Mouse (Mus musculus): ENCODE data around the gene Ina. TPM values are rescaled to one million over a fixed set of nuclear protein-coding genes. Genes with fewer than 3 reads are reported as not detected.

Gene Ina
- polyA plus RNA-seq, 1 experiment = 0.31 TPM

DNA sequence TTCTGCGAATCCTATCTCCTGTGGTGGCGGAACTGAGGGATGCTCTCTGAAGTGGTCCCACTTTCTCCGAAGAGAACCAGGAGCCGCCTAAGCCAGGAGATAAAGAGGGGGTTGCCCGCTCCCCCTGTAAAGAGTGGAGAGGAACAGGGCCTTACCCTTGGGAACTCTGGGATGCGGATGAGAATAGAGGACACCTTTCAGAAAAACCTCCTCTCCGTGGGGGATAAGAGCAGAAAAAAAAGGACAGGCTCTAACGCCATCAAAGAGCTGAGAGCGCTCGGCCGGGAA, 395 bp upstream of the Ina start:
- WGBS = 4% methylated on average over 11 of the region's 11 CpGs
- Histone ChIP-seq H3K27ac (ENCODE audit: insufficient read depth, low read depth, low read length) (no peak overlapping the region), H3K4me3 (ENCODE audit: insufficient read depth, low read depth, low read length) (no peak overlapping the region), H3K36me3 (ENCODE audit: control insufficient read depth, insufficient read depth, low read length) (no peaks in the 10 kb centered on the region), H3K4me1 (ENCODE audit: control insufficient read depth, insufficient read depth, low read length) (no peaks in the 10 kb centered on the region), H3K27me3 (replicated peaks; ENCODE audit: control insufficient read depth, insufficient read depth, low read length) (peaks cover 6% of the 10 kb centered on the region; the same call in 1 of the 2 replicates)
- DNase-seq = no peak
- TF ChIP-seq POLR2A (IDR thresholded peaks at IDR 0.05; ENCODE audit: low read depth, low read length) (no peak), CTCF (conservative IDR thresholded peaks at IDR 0.05; ENCODE audit: insufficient read depth, insufficient read length, low read depth, low read length) (no peak)

DNA sequence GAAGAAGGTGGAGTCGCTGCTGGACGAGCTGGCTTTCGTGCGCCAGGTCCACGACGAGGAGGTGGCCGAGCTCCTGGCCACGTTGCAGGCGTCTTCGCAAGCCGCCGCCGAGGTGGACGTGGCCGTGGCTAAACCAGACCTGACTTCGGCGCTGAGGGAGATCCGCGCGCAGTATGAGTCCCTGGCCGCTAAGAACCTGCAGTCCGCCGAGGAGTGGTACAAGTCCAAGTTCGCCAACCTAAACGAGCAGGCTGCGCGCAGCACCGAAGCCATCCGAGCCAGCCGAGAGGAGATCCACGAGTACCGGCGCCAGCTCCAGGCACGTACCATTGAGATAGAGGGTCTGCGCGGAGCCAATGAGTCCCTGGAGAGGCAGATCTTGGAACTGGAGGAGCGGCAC, 898 bp downstream of the Ina start:
- no peaks in the 10 kb centered on the region for H3K4me1 ChIP-seq (ENCODE audit: control insufficient read depth, insufficient read depth, low read length)
- H3K27ac ChIP-seq (ENCODE audit: insufficient read depth, low read depth, low read length) = no peak overlapping the region
- no peak overlapping the region for H3K4me3 ChIP-seq (ENCODE audit: insufficient read depth, low read depth, low read length)
- DNase-seq = no peak
- 2% methylated on average over 37 of the region's 37 CpGs for WGBS
- TF ChIP-seq POLR2A (IDR thresholded peaks at IDR 0.05; ENCODE audit: low read depth, low read length) (no peak), CTCF (conservative IDR thresholded peaks at IDR 0.05; ENCODE audit: insufficient read depth, insufficient read length, low read depth, low read length) (no peak)
- no peaks in the 10 kb centered on the region for H3K36me3 ChIP-seq (ENCODE audit: control insufficient read depth, insufficient read depth, low read length)
- peaks cover 6% of the 10 kb centered on the region for H3K27me3 ChIP-seq (replicated peaks; ENCODE audit: control insufficient read depth, insufficient read depth, low read length)

DNA sequence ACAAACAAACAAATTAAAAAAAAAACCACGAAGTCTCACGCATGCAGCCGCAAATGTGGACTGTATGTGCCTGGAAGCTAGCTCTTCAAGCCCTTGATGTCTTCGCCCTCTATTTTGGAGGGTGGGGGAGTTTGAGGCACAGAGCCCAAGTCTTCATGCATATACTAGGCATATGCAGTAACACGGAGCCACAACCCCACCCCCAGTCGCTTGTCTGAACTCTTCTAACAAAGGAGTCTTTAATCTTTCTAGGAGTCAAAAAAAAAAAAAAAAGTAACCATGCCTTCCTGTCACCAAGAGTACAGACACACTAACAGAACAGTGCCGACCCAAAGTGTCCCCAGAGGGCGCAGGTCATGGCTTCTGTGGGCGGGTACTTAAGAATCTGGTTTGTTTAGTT, 1.5 kb downstream of the Ina start:
- Histone ChIP-seq H3K36me3 (ENCODE audit: control insufficient read depth, insufficient read depth, low read length) (no peaks in the 10 kb centered on the region), H3K27me3 (replicated peaks; ENCODE audit: control insufficient read depth, insufficient read depth, low read length) (peaks cover 6% of the 10 kb centered on the region), H3K27ac (ENCODE audit: insufficient read depth, low read depth, low read length) (no peak overlapping the region), H3K4me1 (ENCODE audit: control insufficient read depth, insufficient read depth, low read length) (no peaks in the 10 kb centered on the region), H3K4me3 (ENCODE audit: insufficient read depth, low read depth, low read length) (no peak overlapping the region)
- TF ChIP-seq POLR2A (IDR thresholded peaks at IDR 0.05; ENCODE audit: low read depth, low read length) = no peak
- no peak for TF ChIP-seq CTCF (conservative IDR thresholded peaks at IDR 0.05; ENCODE audit: insufficient read depth, insufficient read length, low read depth, low read length)
- 7% methylated on average over 9 of the region's 9 CpGs for WGBS
- DNase-seq = no peak

DNA sequence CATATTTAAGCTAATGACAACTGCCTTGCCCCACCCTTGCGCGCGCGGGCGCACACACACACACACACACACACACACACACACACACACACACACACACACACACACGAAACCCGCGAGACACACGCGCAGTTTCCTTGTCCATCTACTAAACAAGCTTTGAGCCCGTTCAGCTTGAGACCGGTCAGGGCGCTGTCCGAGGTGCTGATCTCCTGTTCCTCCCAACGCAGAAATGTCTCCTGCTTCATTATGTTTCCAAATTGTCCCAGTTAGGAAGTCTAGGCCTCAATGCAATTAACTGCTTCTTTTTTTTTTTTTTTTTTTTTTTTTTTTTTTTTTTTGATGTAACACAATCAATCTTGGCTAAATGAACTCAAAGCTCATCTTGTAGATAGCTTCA, 2.0 kb downstream of the Ina start:
- Histone ChIP-seq H3K27ac (ENCODE audit: insufficient read depth, low read depth, low read length) (no peak overlapping the region), H3K4me1 (ENCODE audit: control insufficient read depth, insufficient read depth, low read length) (no peaks in the 10 kb centered on the region), H3K4me3 (ENCODE audit: insufficient read depth, low read depth, low read length) (no peak overlapping the region), H3K36me3 (ENCODE audit: control insufficient read depth, insufficient read depth, low read length) (no peaks in the 10 kb centered on the region), H3K27me3 (replicated peaks; ENCODE audit: control insufficient read depth, insufficient read depth, low read length) (peaks cover 6% of the 10 kb centered on the region)
- DNase-seq = peak; percentile 80
- 4% methylated on average over 15 of the region's 15 CpGs for WGBS
- TF ChIP-seq POLR2A (IDR thresholded peaks at IDR 0.05; ENCODE audit: low read depth, low read length) (no peak), CTCF (conservative IDR thresholded peaks at IDR 0.05; ENCODE audit: insufficient read depth, insufficient read length, low read depth, low read length) (no peak)

DNA sequence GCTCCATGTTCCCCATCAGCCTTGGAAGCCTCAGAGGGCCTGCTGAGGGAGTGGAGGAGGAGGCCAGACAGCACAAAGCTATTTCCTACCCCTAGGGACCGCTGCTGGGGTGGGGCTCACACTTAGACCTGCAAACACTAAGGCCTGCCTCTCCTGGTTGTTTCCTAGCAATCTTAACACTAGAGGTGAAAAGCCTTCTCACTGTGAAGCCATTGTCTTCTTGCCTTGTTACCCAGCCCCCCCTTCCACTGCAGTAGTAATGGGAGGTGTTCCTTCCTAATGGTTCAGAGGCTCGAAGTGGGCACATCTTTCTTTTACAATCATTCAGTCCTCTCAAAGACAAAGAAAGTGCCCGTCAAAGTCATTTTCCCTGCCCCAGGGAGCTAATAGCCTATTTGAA, 3.3 kb downstream of the Ina start:
- Histone ChIP-seq H3K27me3 (replicated peaks; ENCODE audit: control insufficient read depth, insufficient read depth, low read length) (peaks cover 6% of the 10 kb centered on the region), H3K36me3 (ENCODE audit: control insufficient read depth, insufficient read depth, low read length) (no peaks in the 10 kb centered on the region), H3K4me1 (ENCODE audit: control insufficient read depth, insufficient read depth, low read length) (no peaks in the 10 kb centered on the region), H3K4me3 (ENCODE audit: insufficient read depth, low read depth, low read length) (no peak overlapping the region), H3K27ac (ENCODE audit: insufficient read depth, low read depth, low read length) (no peak overlapping the region)
- TF ChIP-seq CTCF (conservative IDR thresholded peaks at IDR 0.05; ENCODE audit: insufficient read depth, insufficient read length, low read depth, low read length) (no peak), POLR2A (IDR thresholded peaks at IDR 0.05; ENCODE audit: low read depth, low read length) (no peak)
- DNase-seq = no peak
- WGBS = 3% methylated on average over 3 of the region's 3 CpGs

DNA sequence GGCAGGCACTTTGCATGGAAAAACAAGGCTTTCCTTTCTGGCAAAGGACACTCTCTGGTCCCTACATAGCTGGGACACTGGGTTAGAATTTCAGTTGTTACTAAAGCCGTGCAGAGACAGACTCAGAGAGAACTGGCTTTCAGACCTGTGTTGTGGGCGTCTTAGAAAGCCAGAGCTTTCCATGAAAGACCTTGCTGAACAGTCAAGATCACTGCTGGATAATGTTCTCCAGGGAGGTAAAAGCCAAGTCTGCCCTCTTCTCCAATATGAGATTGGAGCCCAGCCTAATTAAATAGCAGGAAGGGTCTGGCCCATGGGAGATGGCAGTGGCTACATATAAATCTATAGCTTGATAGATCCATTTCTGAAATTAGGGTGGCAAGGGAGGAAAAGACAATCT, 3.8 kb downstream of the Ina start:
- H3K27me3 ChIP-seq (replicated peaks; ENCODE audit: control insufficient read depth, insufficient read depth, low read length) = peaks cover 4% of the 10 kb centered on the region; the same call in 1 of the 2 replicates
- H3K4me3 ChIP-seq (ENCODE audit: insufficient read depth, low read depth, low read length) = no peak overlapping the region
- DNase-seq = no peak
- WGBS = 29% methylated on average over 2 of the region's 2 CpGs
- H3K36me3 ChIP-seq (ENCODE audit: control insufficient read depth, insufficient read depth, low read length) = no peaks in the 10 kb centered on the region
- TF ChIP-seq POLR2A (IDR thresholded peaks at IDR 0.05; ENCODE audit: low read depth, low read length) (no peak), CTCF (conservative IDR thresholded peaks at IDR 0.05; ENCODE audit: insufficient read depth, insufficient read length, low read depth, low read length) (no peak)
- H3K27ac ChIP-seq (ENCODE audit: insufficient read depth, low read depth, low read length) = no peak overlapping the region
- no peaks in the 10 kb centered on the region for H3K4me1 ChIP-seq (ENCODE audit: control insufficient read depth, insufficient read depth, low read length)

DNA sequence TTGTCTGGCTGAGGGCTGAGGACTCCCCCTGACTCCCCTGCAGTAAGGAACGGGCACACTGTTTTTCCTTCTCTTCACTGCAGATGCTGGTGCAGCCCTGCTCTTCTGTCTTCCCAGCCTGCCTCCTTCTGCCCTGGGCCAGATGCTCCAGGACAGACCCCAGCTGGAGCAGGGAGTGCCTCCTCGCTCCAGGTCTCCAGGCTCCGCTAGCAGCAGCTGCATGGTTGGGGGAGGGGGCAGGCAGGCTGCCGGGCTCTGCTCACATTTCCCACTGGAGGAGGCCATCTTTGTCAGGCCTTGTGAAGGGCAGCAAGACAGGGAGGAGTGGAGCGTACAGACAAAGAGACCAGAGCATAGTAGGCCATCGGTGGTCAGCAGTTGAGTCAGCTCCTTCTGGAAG, 4.8 kb downstream of the Ina start:
- peaks cover 3% of the 10 kb centered on the region; the same call in 1 of the 2 replicates for H3K27me3 ChIP-seq (replicated peaks; ENCODE audit: control insufficient read depth, insufficient read depth, low read length)
- no peak overlapping the region for H3K27ac ChIP-seq (ENCODE audit: insufficient read depth, low read depth, low read length)
- 22% methylated on average over 6 of the region's 6 CpGs for WGBS
- TF ChIP-seq POLR2A (IDR thresholded peaks at IDR 0.05; ENCODE audit: low read depth, low read length) = no peak
- no peak for TF ChIP-seq CTCF (conservative IDR thresholded peaks at IDR 0.05; ENCODE audit: insufficient read depth, insufficient read length, low read depth, low read length)
- H3K36me3 ChIP-seq (ENCODE audit: control insufficient read depth, insufficient read depth, low read length) = no peaks in the 10 kb centered on the region
- H3K4me3 ChIP-seq (ENCODE audit: insufficient read depth, low read depth, low read length) = no peak overlapping the region
- no peaks in the 10 kb centered on the region for H3K4me1 ChIP-seq (ENCODE audit: control insufficient read depth, insufficient read depth, low read length)
- DNase-seq = no peak

DNA sequence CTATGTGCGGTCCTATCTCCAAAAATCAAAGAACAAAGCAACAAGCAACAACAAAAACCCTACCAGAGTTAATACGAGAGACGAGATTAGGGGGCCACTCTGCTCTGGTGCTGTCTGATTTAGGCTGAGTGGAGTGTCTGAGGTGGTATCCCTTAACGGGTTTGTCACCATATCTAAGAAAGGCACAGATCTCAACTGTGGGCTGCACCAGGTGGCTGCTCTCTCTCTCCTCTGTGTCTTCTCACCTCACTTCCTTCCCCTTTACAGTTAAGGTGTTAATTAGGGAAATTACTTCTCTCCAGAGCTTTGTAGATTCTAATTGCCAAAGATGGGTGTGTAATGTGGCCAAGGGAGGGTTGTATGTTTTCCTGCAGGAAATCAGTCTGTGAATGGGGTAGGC, 8.2 kb downstream of the Ina start:
- no peak for TF ChIP-seq CTCF (conservative IDR thresholded peaks at IDR 0.05; ENCODE audit: insufficient read depth, insufficient read length, low read depth, low read length)
- TF ChIP-seq POLR2A (IDR thresholded peaks at IDR 0.05; ENCODE audit: low read depth, low read length) = no peak
- Histone ChIP-seq H3K27me3 (replicated peaks; ENCODE audit: control insufficient read depth, insufficient read depth, low read length) (no peaks in the 10 kb centered on the region; the same call in 1 of the 2 replicates), H3K27ac (ENCODE audit: insufficient read depth, low read depth, low read length) (no peak overlapping the region), H3K4me1 (ENCODE audit: control insufficient read depth, insufficient read depth, low read length) (no peaks in the 10 kb centered on the region), H3K4me3 (ENCODE audit: insufficient read depth, low read depth, low read length) (no peak overlapping the region), H3K36me3 (ENCODE audit: control insufficient read depth, insufficient read depth, low read length) (no peaks in the 10 kb centered on the region)
- 79% methylated on average over 4 of the region's 4 CpGs for WGBS
- no peak for DNase-seq

Measured in kidney, adult 2 months (tissue).